Mouse (Mus musculus) hindbrain, embryonic 16.5 days (tissue): Measurements from ENCODE around the gene Ccdc158. TPM values are rescaled to one million over a fixed set of nuclear protein-coding genes. Genes with fewer than 3 reads are reported as not detected.

ENCODE experiments used
- ATAC-seq: fragments of 200-750 bp; cut with Nextera tagmentation; 2 replicates; pipeline ENCODE4 v1.8.0; 2017; ENCODE audit warnings: moderate TSS enrichment, moderate library complexity
- H3K27ac ChIP-seq: fragments of 300-500 bp; sonication (generic); 2 replicates; pipeline ENCODE4 v1.5.1; 2014; ENCODE audit warnings: low read depth, mild to moderate bottlenecking, control low read depth, low read length, moderate library complexity
- H3K27me3 ChIP-seq: fragments of 300-500 bp; sonication (generic); replicated peaks from 2 replicates; pipeline ENCODE4 v1.6.1; 2014; ENCODE audit warnings: low read length; ENCODE audit not compliant: control insufficient read depth, insufficient read depth
- H3K36me3 ChIP-seq: fragments of 300-500 bp; sonication (generic); 2 replicates; pipeline ENCODE4 v1.6.1; 2014; ENCODE audit warnings: mild to moderate bottlenecking, low read length, moderate library complexity, mixed read lengths; ENCODE audit not compliant: control insufficient read depth, insufficient read depth
- H3K4me1 ChIP-seq: fragments of 300-500 bp; sonication (generic); 2 replicates; pipeline ENCODE4 v1.6.1; 2014; ENCODE audit warnings: low read depth, low read length; ENCODE audit not compliant: control insufficient read depth, insufficient read depth
- H3K4me2 ChIP-seq: fragments of 300-500 bp; sonication (generic); 2 replicates; pipeline ENCODE4 v1.6.1; 2014; ENCODE audit warnings: mild to moderate bottlenecking, low read length, control low read depth, moderate library complexity
- H3K4me3 ChIP-seq: fragments of 300-500 bp; sonication (generic); 2 replicates; pipeline ENCODE4 v1.5.1; 2014; ENCODE audit warnings: mild to moderate bottlenecking, low read length, control low read depth, moderate library complexity
- H3K9ac ChIP-seq: fragments of 300-500 bp; sonication (generic); 2 replicates; pipeline ENCODE4 v1.6.1; 2014; ENCODE audit warnings: low read depth, mild to moderate bottlenecking, control low read depth, low read length, moderate library complexity
- H3K9me3 ChIP-seq: fragments of 300-500 bp; sonication (generic); 2 replicates; pipeline ENCODE4 v1.6.1; 2014; ENCODE audit warnings: mild to moderate bottlenecking, low read length, moderate library complexity; ENCODE audit not compliant: control insufficient read depth
- WGBS: fragments of 180-500 bp; shearing (Covaris S2); extraction: QIAGEN DNeasy Blood & Tissue Kit; methylation state at CpG from one replicate; pipeline ENCODE4 v1.1.7; 2014; 5-methylcytosine and 5-hydroxymethylcytosine counted together
- polyA plus RNA-seq: library from polyadenylated mRNA; unstranded; fragments of >200 nt; fragmentation: Nextera tagmentation; extraction: Ambion mirVana; gene quantifications from 2 replicates; pipeline ENCODE4 v1.2.1, GENCODE M21; 2015

Ccdc158 gene
- polyA plus RNA-seq, 1 experiment from 2014 or later = 0.51 TPM

GRCm38 (mm10) chr5:92681861-92682260 is 6.8 kb upstream of the Ccdc158 start:
- Histone ChIP-seq H3K9ac (no peak overlapping the region), H3K4me3 (no peak overlapping the region), H3K4me2 (no peak overlapping the region), H3K4me1 (peaks cover 5% of the 10 kb centered on the region; the same call in 1 of the 2 replicates), H3K9me3 (no peaks in the 10 kb centered on the region), H3K36me3 (no peaks in the 10 kb centered on the region), H3K27me3 (0 out of 2 replicates have a peak, but pooled peaks cover 3% of the 10 kb centered on the region), H3K27ac (no peak overlapping the region)
- WGBS = 86% methylated on average over 10 of the region's 10 CpGs
- ATAC-seq = no peak

- no peaks in the 10 kb centered on the region for H3K9me3 ChIP-seq
- no peak overlapping the region for H3K4me2 ChIP-seq
- H3K27me3 ChIP-seq = 0 out of 2 replicates have a peak, but pooled peaks cover 3% of the 10 kb centered on the region
- H3K4me1 ChIP-seq = peaks cover 12% of the 10 kb centered on the region
- H3K4me3 ChIP-seq = no peak overlapping the region
- H3K9ac ChIP-seq = no peak overlapping the region
- no peak overlapping the region for H3K27ac ChIP-seq
- no peaks in the 10 kb centered on the region for H3K36me3 ChIP-seq
- WGBS = 27% methylated on average over 4 of the region's 4 CpGs
- no peak for ATAC-seq
These were observed 4.4 kb upstream of the Ccdc158 start for GRCm38 (mm10) chr5:92679441-92679840.

GRCm38 (mm10) chr5:92675574-92675920 is 476 bp upstream of the Ccdc158 start:
- no peak for ATAC-seq
- H3K9ac ChIP-seq = peak overlapping the region; percentile 62
- H3K4me1 ChIP-seq = peaks cover 7% of the 10 kb centered on the region
- peak overlapping the region; percentile 47 for H3K4me3 ChIP-seq
- H3K9me3 ChIP-seq = no peaks in the 10 kb centered on the region
- no peaks in the 10 kb centered on the region for H3K36me3 ChIP-seq
- no peak overlapping the region for H3K27ac ChIP-seq
- H3K27me3 ChIP-seq = no peaks in the 10 kb centered on the region
- H3K4me2 ChIP-seq = peak overlapping the region; percentile 87
- 1% methylated on average over 9 of the region's 9 CpGs for WGBS

- H3K9me3 ChIP-seq = no peaks in the 10 kb centered on the region
- H3K4me1 ChIP-seq = no peaks in the 10 kb centered on the region
- H3K9ac ChIP-seq = no peak overlapping the region
- ATAC-seq = no peak
- H3K36me3 ChIP-seq = no peaks in the 10 kb centered on the region
- no peak overlapping the region for H3K27ac ChIP-seq
- WGBS = 91% methylated on average over 5 of the region's 5 CpGs
- H3K4me3 ChIP-seq = no peak overlapping the region
- no peaks in the 10 kb centered on the region for H3K27me3 ChIP-seq
- H3K4me2 ChIP-seq = no peak overlapping the region
These were observed 8.2 kb downstream of the Ccdc158 start for GRCm38 (mm10) chr5:92666860-92667259.

- 75% methylated on average over 2 of the region's 2 CpGs for WGBS
- Histone ChIP-seq H3K27ac (no peak overlapping the region), H3K4me1 (no peaks in the 10 kb centered on the region), H3K9me3 (no peaks in the 10 kb centered on the region), H3K9ac (no peak overlapping the region), H3K36me3 (no peaks in the 10 kb centered on the region), H3K27me3 (no peaks in the 10 kb centered on the region), H3K4me3 (no peak overlapping the region), H3K4me2 (no peak overlapping the region)
- no peak for ATAC-seq
These were observed 10.8 kb downstream of the Ccdc158 start for GRCm38 (mm10) chr5:92664321-92664720.

- 17% methylated on average over 1 of the region's 1 CpGs for WGBS
- no peak overlapping the region for H3K9ac ChIP-seq
- H3K4me2 ChIP-seq = no peak overlapping the region
- no peaks in the 10 kb centered on the region for H3K4me1 ChIP-seq
- H3K27ac ChIP-seq = no peak overlapping the region
- H3K4me3 ChIP-seq = no peak overlapping the region
- H3K36me3 ChIP-seq = no peaks in the 10 kb centered on the region
- peak; percentile 72; the same call in 1 of the 2 replicates for ATAC-seq
- no peaks in the 10 kb centered on the region for H3K9me3 ChIP-seq
- no peaks in the 10 kb centered on the region for H3K27me3 ChIP-seq
These were observed 18.8 kb downstream of the Ccdc158 start for GRCm38 (mm10) chr5:92656256-92656655.

GRCm38 (mm10) chr5:92640861-92641260 is 34.2 kb downstream of the Ccdc158 start:
- no peak for ATAC-seq
- no peaks in the 10 kb centered on the region for H3K4me1 ChIP-seq
- WGBS = 82% methylated on average over 3 of the region's 3 CpGs

GRCm38 (mm10) chr5:92635891-92636290 is 39.2 kb downstream of the Ccdc158 start:
- Histone ChIP-seq H3K27me3 (no peaks in the 10 kb centered on the region), H3K4me3 (no peak overlapping the region), H3K4me1 (no peaks in the 10 kb centered on the region), H3K9me3 (no peaks in the 10 kb centered on the region), H3K36me3 (no peaks in the 10 kb centered on the region), H3K9ac (no peak overlapping the region), H3K27ac (no peak overlapping the region), H3K4me2 (no peak overlapping the region)
- ATAC-seq = no peak
- 87% methylated on average over 5 of the region's 5 CpGs for WGBS

More at GRCm38 (mm10) chr5:92640861-92641260, 34.2 kb downstream of the Ccdc158 start:
- Histone ChIP-seq H3K9ac (no peak overlapping the region), H3K9me3 (no peaks in the 10 kb centered on the region), H3K36me3 (no peaks in the 10 kb centered on the region), H3K27me3 (no peaks in the 10 kb centered on the region), H3K4me3 (no peak overlapping the region), H3K27ac (no peak overlapping the region), H3K4me2 (no peak overlapping the region)

GRCm38 (mm10) chr5:92634916-92635315 is 40.2 kb downstream of the Ccdc158 start:
- WGBS = 87% methylated on average over 3 of the region's 3 CpGs
- Histone ChIP-seq H3K27ac (no peak overlapping the region), H3K9ac (no peak overlapping the region), H3K4me1 (no peaks in the 10 kb centered on the region), H3K36me3 (no peaks in the 10 kb centered on the region), H3K9me3 (no peaks in the 10 kb centered on the region), H3K4me3 (no peak overlapping the region), H3K27me3 (no peaks in the 10 kb centered on the region), H3K4me2 (no peak overlapping the region)
- no peak for ATAC-seq

GRCm38 (mm10) chr5:92633526-92633925 is 41.5 kb downstream of the Ccdc158 start:
- no peak for ATAC-seq

More at GRCm38 (mm10) chr5:92633526-92633925, 41.5 kb downstream of the Ccdc158 start:
- H3K4me3 ChIP-seq = no peak overlapping the region
- no peaks in the 10 kb centered on the region for H3K36me3 ChIP-seq
- no peak overlapping the region for H3K9ac ChIP-seq
- no peaks in the 10 kb centered on the region for H3K27me3 ChIP-seq
- no peaks in the 10 kb centered on the region for H3K9me3 ChIP-seq
- H3K4me1 ChIP-seq = no peaks in the 10 kb centered on the region
- no peak overlapping the region for H3K4me2 ChIP-seq
- H3K27ac ChIP-seq = no peak overlapping the region
- 65% methylated on average over 4 of the region's 4 CpGs for WGBS
